Mouse (Mus musculus) midbrain, postnatal 0 days (tissue): ENCODE results near the gene Rabif. TPM values are rescaled to one million over a fixed set of nuclear protein-coding genes. Genes with fewer than 3 reads are reported as not detected.
"Not testable (repeated sequence)": the region's sequence is repeated elsewhere in the genome, so short reads cannot be mapped to it uniquely, and the experiment has no call there.

Experiments used
- ATAC-seq: fragments of 200-750 bp; cut with Nextera tagmentation; 2 replicates; pipeline ENCODE4 v1.8.0; 2017; ENCODE audit warnings: moderate number of reproducible peaks, mild to moderate bottlenecking, moderate TSS enrichment, moderate library complexity; ENCODE audit not compliant: low FRiP score
- DNase-seq: peaks from one replicate; pipeline ENCODE4 v3.0.0-alpha.2; 2015; ENCODE audit warnings: low spot score
- H3K27ac ChIP-seq: fragments of 300-500 bp; sonication (generic); 2 replicates; pipeline ENCODE4 v1.5.1; 2014; ENCODE audit warnings: low read depth, mild to moderate bottlenecking, low read length, mixed read lengths
- H3K27me3 ChIP-seq: fragments of 300-500 bp; sonication (generic); 2 replicates; pipeline ENCODE4 v1.6.1; 2014; ENCODE audit warnings: low read length, control low read depth, mixed read lengths; ENCODE audit not compliant: insufficient read depth
- H3K36me3 ChIP-seq: fragments of 300-500 bp; sonication (generic); 2 replicates; pipeline ENCODE4 v1.6.1; 2014; ENCODE audit warnings: low read length, control low read depth, mixed read lengths; ENCODE audit not compliant: insufficient read depth
- H3K4me1 ChIP-seq: fragments of 300-500 bp; sonication (generic); 2 replicates; pipeline ENCODE4 v1.6.1; 2014; ENCODE audit warnings: mild to moderate bottlenecking, control low read depth, antibody characterized with exemption, low read length, mixed read lengths; ENCODE audit not compliant: insufficient read depth
- H3K4me2 ChIP-seq: fragments of 300-500 bp; sonication (generic); 2 replicates; pipeline ENCODE4 v1.6.1; 2014; ENCODE audit warnings: low read depth, mild to moderate bottlenecking, low read length, mixed read lengths; ENCODE audit not compliant: poor library complexity, severe bottlenecking
- H3K4me3 ChIP-seq: fragments of 300-500 bp; sonication (generic); 2 replicates; pipeline ENCODE4 v1.5.1; 2014; ENCODE audit warnings: low read depth, mild to moderate bottlenecking, low read length, moderate library complexity
- H3K9ac ChIP-seq: fragments of 300-500 bp; sonication (generic); replicated peaks from 2 replicates; pipeline ENCODE4 v1.6.1; 2014; ENCODE audit warnings: mild to moderate bottlenecking, low read length, moderate library complexity, mixed read lengths; ENCODE audit not compliant: poor library complexity, severe bottlenecking
- H3K9me3 ChIP-seq: fragments of 300-500 bp; sonication (generic); 2 replicates; pipeline ENCODE4 v1.6.1; 2016; ENCODE audit warnings: low read length, control low read depth
- CTCF ChIP-seq: IDR thresholded peaks from 2 replicates; pipeline ENCODE4 v1.5.1; 2016; ENCODE audit warnings: antibody characterized with exemption, mild to moderate bottlenecking
- WGBS: fragments of 180-500 bp; shearing (Covaris S2); extraction: QIAGEN DNeasy Blood & Tissue Kit; methylation state at CpG from one replicate; pipeline ENCODE4 v1.1.7; 2014; 5-methylcytosine and 5-hydroxymethylcytosine counted together
- polyA plus RNA-seq: library from polyadenylated mRNA; unstranded; fragments of >200 nt; fragmentation: Nextera tagmentation; extraction: Ambion mirVana; gene quantifications from 2 replicates; pipeline ENCODE4 v1.2.1, GENCODE M21; 2015
- total RNA-seq: library from RNA; depleted of rRNA; stranded (reverse); fragments of >200 nt; gene quantifications from 2 replicates; pipeline ENCODE4 v1.2.3, GENCODE M21; 2014

The Rabif gene
- total and polyA plus RNA-seq, 2 experiments from 2014 or later: 37.6 to 79.5 TPM

DNA sequence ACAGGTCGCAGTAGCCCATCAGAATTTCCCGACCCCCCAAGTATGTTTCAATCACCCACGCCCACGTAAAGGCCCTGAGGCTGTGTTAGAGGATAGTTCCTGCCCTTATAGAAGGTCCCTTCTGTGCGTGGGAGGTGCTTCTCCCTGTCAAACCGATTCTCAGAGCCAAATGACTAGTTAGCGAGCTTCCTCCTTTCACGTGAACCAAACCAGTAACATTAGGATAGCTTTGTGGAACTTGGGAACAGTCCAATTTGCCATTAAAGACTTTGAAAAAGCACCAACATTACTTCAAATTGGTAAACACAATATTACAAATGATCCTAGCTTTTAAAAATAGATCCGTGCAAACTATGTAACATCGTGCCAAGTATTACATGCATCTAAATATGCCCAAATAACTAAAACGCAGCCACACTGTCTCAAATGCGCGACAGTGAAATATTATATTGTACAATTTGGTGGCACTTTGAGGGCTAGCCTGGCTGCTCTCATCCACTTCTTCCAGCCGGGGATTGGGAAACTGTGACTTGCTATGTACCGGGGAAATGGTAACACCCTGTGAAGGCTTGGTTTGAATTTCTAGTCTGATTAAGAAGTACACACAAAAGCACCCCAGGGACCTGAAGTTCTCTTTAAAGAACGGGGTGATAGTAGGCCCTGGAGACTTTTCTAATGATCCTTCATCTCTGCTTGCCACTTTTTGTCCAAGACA is 19.6 kb downstream of the Rabif start:
- TF ChIP-seq CTCF: no peak
- Histone ChIP-seq H3K9ac (peak overlapping the region; percentile 42; the same call in 1 of the 2 replicates), H3K36me3 (peaks cover 2% of the 10 kb centered on the region; the same call in 1 of the 2 replicates), H3K4me1 (no peaks in the 10 kb centered on the region), H3K4me3 (peak overlapping the region; percentile 32; the same call in 1 of the 2 replicates), H3K27me3 (no peaks in the 10 kb centered on the region; the same call in 1 of the 2 replicates), H3K27ac (no peak overlapping the region), H3K9me3 (no peaks in the 10 kb centered on the region), H3K4me2 (peak overlapping the region; percentile 70; the same call in 1 of the 2 replicates)
- no peak for DNase-seq
- no peak for ATAC-seq
- WGBS: 45% methylated on average over 16 of the region's 16 CpGs

DNA sequence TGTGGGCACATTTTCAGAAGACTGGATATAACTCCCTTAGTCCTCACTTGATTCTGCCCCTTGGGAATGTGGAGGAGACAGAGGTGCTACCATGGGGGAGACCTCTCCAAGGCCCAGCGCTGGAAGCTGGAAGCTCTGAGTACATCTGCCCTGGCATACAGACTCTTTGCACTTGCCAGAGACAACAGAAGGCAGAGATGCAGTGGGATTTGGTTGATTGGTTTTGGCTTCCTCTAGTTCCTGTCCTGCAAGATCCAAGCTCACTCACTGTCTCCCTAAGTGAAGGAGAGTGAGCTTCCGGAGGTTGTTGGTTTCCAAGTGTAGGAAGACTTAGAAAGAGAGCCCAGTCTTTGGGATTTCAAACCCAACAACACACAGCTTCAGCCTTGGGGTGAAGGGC is 21.4 kb downstream of the Rabif start:
- H3K27ac ChIP-seq: no peak overlapping the region
- no peak overlapping the region for H3K9ac ChIP-seq
- no peak overlapping the region for H3K4me3 ChIP-seq
- WGBS: 83% methylated on average over 2 of the region's 2 CpGs
- H3K4me2 ChIP-seq: no peak overlapping the region
- ATAC-seq: no peak
- H3K36me3 ChIP-seq: no peaks in the 10 kb centered on the region
- H3K9me3 ChIP-seq: no peaks in the 10 kb centered on the region
- no peaks in the 10 kb centered on the region for H3K4me1 ChIP-seq
- peak; percentile 20 for DNase-seq
- no peak for TF ChIP-seq CTCF
- H3K27me3 ChIP-seq: no peaks in the 10 kb centered on the region; the same call in 1 of the 2 replicates

DNA sequence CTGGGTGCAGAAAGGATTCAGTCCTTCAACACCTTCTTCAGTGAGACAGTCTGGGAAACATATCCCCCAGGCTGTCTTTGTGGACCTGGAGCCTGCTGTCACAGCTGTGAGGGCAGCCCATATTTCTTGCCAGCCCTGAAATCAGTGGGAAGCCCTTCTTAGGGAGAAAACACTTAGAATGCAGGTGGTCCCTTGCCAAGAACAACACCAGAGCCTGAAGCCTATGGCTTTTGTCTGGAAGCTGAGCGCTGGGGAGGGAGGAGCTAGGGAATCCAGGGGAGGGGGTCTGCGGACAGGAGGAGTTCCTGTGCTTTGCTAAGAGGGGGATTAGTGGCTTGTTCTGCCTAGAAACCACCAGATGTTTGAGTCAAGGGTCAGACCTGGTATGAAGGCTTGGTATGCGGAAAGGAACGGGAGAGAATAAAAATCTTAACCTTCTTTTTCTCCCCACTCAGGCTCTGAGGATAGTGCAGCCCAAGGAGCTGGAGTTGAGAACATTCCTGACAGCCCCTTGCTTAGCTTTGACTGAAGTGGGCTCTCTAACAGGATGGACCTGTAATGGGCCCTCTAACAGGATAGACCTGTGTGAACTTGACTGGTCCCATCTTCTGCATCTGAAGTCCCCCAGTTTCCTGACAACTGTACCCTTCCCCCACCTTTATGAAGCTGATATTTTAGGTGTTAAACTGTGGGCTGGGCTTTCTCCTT is 22.2 kb downstream of the Rabif start:
- no peak overlapping the region; the same call in 1 of the 2 replicates for H3K27ac ChIP-seq
- no peak overlapping the region for H3K9ac ChIP-seq
- H3K27me3 ChIP-seq: no peaks in the 10 kb centered on the region; the same call in 1 of the 2 replicates
- no peak for TF ChIP-seq CTCF
- DNase-seq (peak; percentile 44), ATAC-seq (no peak)
- 17% methylated on average over 4 of the region's 4 CpGs for WGBS
- H3K4me3 ChIP-seq: no peak overlapping the region
- no peak overlapping the region for H3K4me2 ChIP-seq
- H3K9me3 ChIP-seq: no peaks in the 10 kb centered on the region
- H3K36me3 ChIP-seq: no peaks in the 10 kb centered on the region
- H3K4me1 ChIP-seq: no peaks in the 10 kb centered on the region

DNA sequence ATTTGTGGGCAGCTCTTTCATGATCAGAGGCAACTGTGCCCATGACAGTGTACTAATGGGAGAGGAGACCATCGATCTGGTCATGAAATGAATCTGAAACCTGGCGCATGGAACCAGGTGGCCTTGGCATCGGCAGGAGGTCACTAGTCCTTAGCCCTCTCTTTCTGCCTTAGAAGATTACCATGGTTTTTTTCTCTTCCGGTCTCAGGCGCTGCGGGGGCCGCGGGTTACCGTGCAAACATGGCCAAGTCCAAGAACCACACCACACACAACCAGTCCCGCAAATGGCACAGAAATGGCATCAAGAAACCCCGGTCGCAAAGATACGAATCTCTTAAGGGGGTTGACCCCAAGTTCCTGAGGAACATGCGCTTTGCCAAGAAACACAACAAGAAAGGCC is 23.4 kb downstream of the Rabif start:
- not testable (repeated sequence) for H3K4me2 ChIP-seq, H3K4me1 ChIP-seq, H3K4me3 ChIP-seq, H3K9me3 ChIP-seq, H3K27me3 ChIP-seq, DNase-seq, H3K36me3 ChIP-seq, ATAC-seq, H3K27ac ChIP-seq, H3K9ac ChIP-seq
- 97% methylated on average over 14 of the region's 14 CpGs for WGBS

DNA sequence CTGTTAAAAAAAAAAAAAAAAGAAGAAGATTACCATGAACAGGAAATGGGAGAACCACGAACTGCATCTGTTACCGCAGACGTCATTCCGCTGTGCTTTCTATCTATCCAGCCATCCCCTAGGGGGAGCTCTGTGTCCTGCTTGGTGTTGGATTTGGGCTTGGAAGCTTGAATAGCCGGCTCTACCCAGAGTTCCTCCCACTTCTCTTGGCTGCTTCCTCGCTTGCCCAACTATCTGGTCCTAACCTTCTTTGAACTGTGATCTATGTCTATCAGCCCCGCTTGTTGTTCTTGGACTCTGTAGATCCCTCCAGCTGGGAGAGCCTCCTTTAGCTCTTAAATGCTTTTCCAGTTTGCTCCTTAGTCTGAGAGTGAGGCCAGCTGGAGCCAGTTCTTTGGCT is 24.2 kb downstream of the Rabif start:
- Histone ChIP-seq H3K4me1 (no peaks in the 10 kb centered on the region), H3K27ac (no peak overlapping the region), H3K4me3 (no peak overlapping the region), H3K9ac (no peak overlapping the region), H3K27me3 (no peaks in the 10 kb centered on the region), H3K9me3 (no peaks in the 10 kb centered on the region), H3K4me2 (no peak overlapping the region), H3K36me3 (no peaks in the 10 kb centered on the region)
- ATAC-seq: no peak
- TF ChIP-seq CTCF: peak; percentile 74
- WGBS: 13% methylated on average over 7 of the region's 7 CpGs
- DNase-seq: peak; percentile 89

DNA sequence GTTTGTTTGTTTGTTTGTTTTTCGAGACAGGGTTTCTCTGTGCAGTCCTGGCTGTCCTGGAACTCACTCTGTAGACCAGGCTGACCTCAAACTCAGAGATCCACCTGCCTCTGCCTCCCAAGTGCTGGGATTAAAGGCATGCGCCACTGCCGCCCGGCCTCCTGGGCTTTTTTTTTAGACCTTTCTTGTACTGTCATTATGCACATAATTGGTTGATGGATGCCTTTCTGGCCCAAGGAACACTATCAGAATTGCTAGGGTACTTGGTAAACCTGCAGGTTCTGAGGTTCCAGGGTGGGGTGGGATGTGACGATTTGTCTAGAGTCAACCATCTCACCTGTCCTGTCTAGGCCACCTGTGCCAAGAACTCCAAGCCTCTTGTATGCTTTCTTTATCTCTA is 24.8 kb downstream of the Rabif start:
- not testable (repeated sequence) for H3K4me1 ChIP-seq, H3K9me3 ChIP-seq, H3K36me3 ChIP-seq, H3K27ac ChIP-seq, ATAC-seq, H3K4me3 ChIP-seq, H3K4me2 ChIP-seq, H3K27me3 ChIP-seq, H3K9ac ChIP-seq, DNase-seq
- 98% methylated on average over 5 of the region's 5 CpGs for WGBS
